Comparison of ENCODE assay signal across 9 mouse cellular contexts in genomic region chr3:149295942-149296341, GRCm38 (mm10).
DNase-seq lines count a peak whose midpoint lies in the region; ATAC-seq and TF ChIP-seq lines count a peak whose summit lies in the region.
"Had no signal": no experiment of that assay in that cellular context is flagged by ENCODE, and none has a peak within 500 bp of the region (broad histone marks: within the 10 kb centered on the region; RNA-seq: fewer than 3 reads in every experiment).

No protein-coding gene starts in this region.

- H3K27me3 ChIP-seq in hindbrain, embryonic 13.5 days, result peaks cover 42% of the 10 kb centered on the region
- H3K27me3 ChIP-seq in midbrain, embryonic 15.5 days (replicated peaks), result no peaks in the 10 kb centered on the region
- H3K27me3 ChIP-seq in liver, embryonic 11.5 days (replicated peaks; ENCODE audit: control insufficient read depth, insufficient read depth, low read length), result no peaks in the 10 kb centered on the region
- no peaks in the 10 kb centered on the region for H3K27me3 ChIP-seq in thymus, adult 2 months (ENCODE audit: control insufficient read depth, insufficient read depth, low read length)

- no peak overlapping the region for H3K4me3 ChIP-seq in hindbrain, embryonic 13.5 days
- no peak overlapping the region for H3K4me3 ChIP-seq in midbrain, embryonic 15.5 days
- H3K4me3 ChIP-seq in liver, embryonic 11.5 days (ENCODE audit: low read depth, low read length), result no peak overlapping the region
- no peak overlapping the region for H3K4me3 ChIP-seq in thymus, adult 2 months (ENCODE audit: control insufficient read depth, insufficient read depth, low read length)
- H3K4me3 ChIP-seq: heart, adult 2 months had no signal

- H3K4me1 ChIP-seq in hindbrain, embryonic 13.5 days (replicated peaks), result peaks cover 25% of the 10 kb centered on the region
- H3K4me1 ChIP-seq in midbrain, embryonic 15.5 days, result peaks cover 22% of the 10 kb centered on the region
- no peaks in the 10 kb centered on the region for H3K4me1 ChIP-seq in liver, embryonic 11.5 days (replicated peaks; ENCODE audit: control insufficient read depth, insufficient read depth, low read length)
- no peaks in the 10 kb centered on the region for H3K4me1 ChIP-seq in thymus, adult 2 months (replicated peaks; ENCODE audit: control insufficient read depth, insufficient read depth, low read length)

- DNase-seq in brain, embryonic 14.5 days (ENCODE audit: low read depth), result peak; percentile 95
- DNase-seq in embryo, embryonic 11 days, result peak; percentile 56
- no peak for DNase-seq in liver, embryonic 11.5 days (ENCODE audit: low spot score)
- DNase-seq in lung, adult 18-20 months, result no peak
- no peak for DNase-seq in thymus, adult 2 months
- DNase-seq: heart, adult 2 months; kidney, adult 2 months had no signal

- ATAC-seq in hindbrain, embryonic 13.5 days (ENCODE audit: low FRiP score), result peak; percentile 47
- ATAC-seq in midbrain, embryonic 15.5 days (replicated peaks), result peak; percentile 75
- ATAC-seq in liver, embryonic 11.5 days (replicated peaks; ENCODE audit: low FRiP score), result no peak

- no peaks in the 10 kb centered on the region for H3K36me3 ChIP-seq in hindbrain, embryonic 13.5 days
- no peaks in the 10 kb centered on the region for H3K36me3 ChIP-seq in midbrain, embryonic 15.5 days (replicated peaks)
- H3K36me3 ChIP-seq in liver, embryonic 11.5 days (ENCODE audit: control insufficient read depth, insufficient read depth, low read length), result no peaks in the 10 kb centered on the region
- H3K36me3 ChIP-seq in thymus, adult 2 months (ENCODE audit: control insufficient read depth, insufficient read depth, low read length), result no peaks in the 10 kb centered on the region

- no peak for TF ChIP-seq CTCF in brain, embryonic 14.5 days (IDR thresholded peaks at IDR 0.05; ENCODE audit: borderline replicate concordance, extremely low read depth, insufficient read depth, insufficient read length)
- no peak for TF ChIP-seq CTCF in thymus, adult 2 months (IDR thresholded peaks at IDR 0.05; ENCODE audit: borderline replicate concordance, control insufficient read depth, extremely low read depth, insufficient read depth, low read length, poor library complexity)

- H3K9me3 ChIP-seq in hindbrain, embryonic 13.5 days, result no peaks in the 10 kb centered on the region
- no peaks in the 10 kb centered on the region for H3K9me3 ChIP-seq in midbrain, embryonic 15.5 days
- no peaks in the 10 kb centered on the region for H3K9me3 ChIP-seq in liver, embryonic 11.5 days (ENCODE audit: control insufficient read depth, low read length)

- TF ChIP-seq POLR2A in brain, embryonic 14.5 days (IDR thresholded peaks at IDR 0.05; ENCODE audit: borderline replicate concordance, extremely low read depth, insufficient read depth, insufficient read length, poor library complexity, severe bottlenecking), result no peak
- no peak for TF ChIP-seq POLR2A in thymus, adult 2 months (IDR thresholded peaks at IDR 0.05; ENCODE audit: control insufficient read depth, extremely low read depth, insufficient read depth, low read length, poor library complexity)

- 34% methylated on average over 5 of the region's 7 CpGs for WGBS in hindbrain, embryonic 13.5 days
- 19% methylated on average over 6 of the region's 7 CpGs for WGBS in midbrain, embryonic 15.5 days
- 84% methylated on average over 5 of the region's 7 CpGs for WGBS in liver, embryonic 11.5 days
- WGBS in thymus, adult 2 months, result 88% methylated on average over 5 of the region's 7 CpGs

- no peak overlapping the region for H3K4me2 ChIP-seq in hindbrain, embryonic 13.5 days
- H3K4me2 ChIP-seq in midbrain, embryonic 15.5 days, result no peak overlapping the region
- no peak overlapping the region for H3K4me2 ChIP-seq in liver, embryonic 11.5 days

- H3K9ac ChIP-seq in hindbrain, embryonic 13.5 days, result no peak overlapping the region
- H3K9ac ChIP-seq in midbrain, embryonic 15.5 days, result no peak overlapping the region
- H3K9ac ChIP-seq in liver, embryonic 11.5 days (ENCODE audit: low read depth, low read length), result no peak overlapping the region

- H3K27ac ChIP-seq in hindbrain, embryonic 13.5 days, result peak overlapping the region; percentile 48; the same call in 1 of the 2 replicates
- peak overlapping the region; percentile 65 for H3K27ac ChIP-seq in midbrain, embryonic 15.5 days
- no peak overlapping the region for H3K27ac ChIP-seq in liver, embryonic 11.5 days (ENCODE audit: low read depth, low read length)
- H3K27ac ChIP-seq in thymus, adult 2 months (ENCODE audit: control insufficient read depth, insufficient read depth, low read length), result no peak overlapping the region
- H3K27ac ChIP-seq: heart, adult 2 months had no signal

Comparison
In these comparisons a context has a peak if more than half of its experiments do, and no peak if none do; other contexts are left out.
1. DNase-seq: peak in brain, embryonic 14.5 days (single experiment) and embryo, embryonic 11 days (single experiment); none in liver, embryonic 11.5 days (single experiment), lung, adult 18-20 months (0 of 2) and thymus, adult 2 months (single experiment).
2. H3K27ac ChIP-seq: peak in hindbrain, embryonic 13.5 days (single experiment) and midbrain, embryonic 15.5 days (single experiment); none in liver, embryonic 11.5 days (single experiment) and thymus, adult 2 months (single experiment).